Mouse (Mus musculus) embryonic facial prominence, embryonic 10.5 days (tissue): Measurements from ENCODE around the gene Fermt2. TPM values are rescaled to one million over a fixed set of nuclear protein-coding genes. Genes with fewer than 3 reads are reported as not detected.

ENCODE experiments used
- DNase-seq: peaks from one replicate; pipeline ENCODE4 v3.0.0-alpha.2; 2017; ENCODE audit warnings: low spot score
- H3K27ac ChIP-seq: fragments of 300-500 bp; sonication (generic); replicated peaks from 2 replicates; pipeline ENCODE4 v1.5.1; 2016; ENCODE audit warnings: mild to moderate bottlenecking
- H3K27me3 ChIP-seq: fragments of 300-500 bp; sonication (generic); replicated peaks from 2 replicates; pipeline ENCODE4 v1.6.1; 2016; ENCODE audit warnings: low read depth, mild to moderate bottlenecking; ENCODE audit not compliant: poor library complexity, severe bottlenecking
- H3K36me3 ChIP-seq: fragments of 300-500 bp; sonication (generic); replicated peaks from 2 replicates; pipeline ENCODE4 v1.6.1; 2016; ENCODE audit warnings: mild to moderate bottlenecking, moderate library complexity
- H3K4me1 ChIP-seq: fragments of 300-500 bp; sonication (generic); 2 replicates; pipeline ENCODE4 v1.6.1; 2016
- H3K4me3 ChIP-seq: fragments of 300-500 bp; sonication (generic); 2 replicates; pipeline ENCODE4 v1.5.1; 2016; ENCODE audit warnings: mild to moderate bottlenecking, moderate library complexity
- H3K9me3 ChIP-seq: fragments of 300-500 bp; sonication (generic); 2 replicates; pipeline ENCODE4 v1.6.1; 2016; ENCODE audit warnings: mild to moderate bottlenecking
- WGBS: fragments of 180-500 bp; shearing (Covaris S2); methylation state at CpG from one replicate; pipeline ENCODE4 v1.1.7; 2016; 5-methylcytosine and 5-hydroxymethylcytosine counted together
- polyA plus RNA-seq: library from polyadenylated mRNA; unstranded; fragments of >200 nt; fragmentation: Nextera tagmentation; extraction: Ambion mirVana; gene quantifications from 2 replicates; pipeline ENCODE4 v1.2.1, GENCODE M21; 2016

Fermt2 gene
- polyA plus RNA-seq, 1 experiment from 2014 or later = 99.7 TPM

DNA sequence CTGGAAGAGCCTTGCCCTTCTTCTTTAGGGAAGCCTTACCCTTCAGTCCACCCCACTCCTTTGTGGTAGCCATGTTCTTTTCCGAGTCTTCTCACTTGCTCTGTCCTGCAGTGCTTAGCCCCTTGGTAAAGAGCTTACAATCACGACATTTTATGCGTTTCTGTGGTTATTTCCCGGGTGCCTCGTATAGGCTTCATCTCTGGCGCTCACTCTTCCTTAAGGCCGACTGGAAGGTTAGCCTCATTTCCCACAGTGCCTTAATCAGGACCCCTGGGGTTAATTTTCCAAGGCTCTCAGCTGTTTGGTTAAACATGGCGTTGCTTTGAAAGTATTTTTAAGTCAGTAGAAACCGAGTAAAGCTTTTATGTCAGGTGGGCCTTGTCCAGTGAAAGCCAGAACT is 90.5 kb downstream of the Fermt2 start:
- Histone ChIP-seq H3K36me3 (no peaks in the 10 kb centered on the region), H3K27ac (peak overlapping the region; percentile 66; the same call in 1 of the 2 replicates), H3K9me3 (no peaks in the 10 kb centered on the region), H3K27me3 (no peaks in the 10 kb centered on the region), H3K4me1 (peaks cover 60% of the 10 kb centered on the region), H3K4me3 (no peak overlapping the region)
- DNase-seq = no peak
- WGBS = 73% methylated on average over 9 of the region's 9 CpGs

- Histone ChIP-seq H3K9me3 (no peaks in the 10 kb centered on the region), H3K36me3 (no peaks in the 10 kb centered on the region), H3K27me3 (no peaks in the 10 kb centered on the region), H3K4me3 (no peak overlapping the region), H3K4me1 (peaks cover 60% of the 10 kb centered on the region), H3K27ac (no peak overlapping the region)
- WGBS = 63% methylated on average over 2 of the region's 2 CpGs
- DNase-seq = no peak
These were observed 91.0 kb downstream of the Fermt2 start for GRCm38 (mm10) chr14:45438931-45439275.

GRCm38 (mm10) chr14:45438250-45438930 is 91.5 kb downstream of the Fermt2 start:
- Histone ChIP-seq H3K4me1 (peaks cover 59% of the 10 kb centered on the region), H3K27ac (peak overlapping the region; percentile 77), H3K36me3 (no peaks in the 10 kb centered on the region), H3K27me3 (no peaks in the 10 kb centered on the region), H3K4me3 (no peak overlapping the region), H3K9me3 (no peaks in the 10 kb centered on the region)
- peak; percentile 61 for DNase-seq
- 54% methylated on average over 19 of the region's 19 CpGs for WGBS

- no peak overlapping the region for H3K4me3 ChIP-seq
- H3K27me3 ChIP-seq = no peaks in the 10 kb centered on the region
- DNase-seq = no peak
- 73% methylated on average over 6 of the region's 6 CpGs for WGBS
- peaks cover 28% of the 10 kb centered on the region for H3K4me1 ChIP-seq
- H3K9me3 ChIP-seq = peaks cover 11% of the 10 kb centered on the region; the same call in 1 of the 2 replicates
- H3K36me3 ChIP-seq = no peaks in the 10 kb centered on the region
- H3K27ac ChIP-seq = no peak overlapping the region
These were observed 95.7 kb downstream of the Fermt2 start for GRCm38 (mm10) chr14:45434220-45434619.

- WGBS = 67% methylated on average over 4 of the region's 4 CpGs
These were observed 97.9 kb downstream of the Fermt2 start for GRCm38 (mm10) chr14:45432003-45432402.

GRCm38 (mm10) chr14:45430066-45430842 is 99.7 kb downstream of the Fermt2 start:
- peaks cover 17% of the 10 kb centered on the region; the same call in 1 of the 2 replicates for H3K9me3 ChIP-seq
- no peaks in the 10 kb centered on the region for H3K36me3 ChIP-seq
- H3K4me3 ChIP-seq = no peak overlapping the region
- H3K4me1 ChIP-seq = no peaks in the 10 kb centered on the region
- H3K27me3 ChIP-seq = no peaks in the 10 kb centered on the region
- 88% methylated on average over 13 of the region's 13 CpGs for WGBS
- no peak for DNase-seq
- H3K27ac ChIP-seq = no peak overlapping the region

More at GRCm38 (mm10) chr14:45432003-45432402, 97.9 kb downstream of the Fermt2 start:
- H3K4me1 ChIP-seq = peaks cover 10% of the 10 kb centered on the region
- DNase-seq = no peak
- no peak overlapping the region for H3K27ac ChIP-seq
- H3K36me3 ChIP-seq = no peaks in the 10 kb centered on the region
- no peaks in the 10 kb centered on the region for H3K27me3 ChIP-seq
- H3K9me3 ChIP-seq = peaks cover 11% of the 10 kb centered on the region; the same call in 1 of the 2 replicates
- no peak overlapping the region for H3K4me3 ChIP-seq

- no peak overlapping the region for H3K27ac ChIP-seq
- no peaks in the 10 kb centered on the region for H3K4me1 ChIP-seq
- no peak for DNase-seq
- no peaks in the 10 kb centered on the region for H3K27me3 ChIP-seq
- peaks cover 6% of the 10 kb centered on the region; the same call in 1 of the 2 replicates for H3K9me3 ChIP-seq
- H3K36me3 ChIP-seq = no peaks in the 10 kb centered on the region
- H3K4me3 ChIP-seq = no peak overlapping the region
- 16% methylated on average over 5 of the region's 5 CpGs for WGBS
These were observed 106.7 kb downstream of the Fermt2 start for GRCm38 (mm10) chr14:45423220-45423619.

- Histone ChIP-seq H3K36me3 (no peaks in the 10 kb centered on the region), H3K9me3 (peaks cover 6% of the 10 kb centered on the region; the same call in 1 of the 2 replicates), H3K27me3 (no peaks in the 10 kb centered on the region), H3K4me3 (no peak overlapping the region), H3K4me1 (no peaks in the 10 kb centered on the region), H3K27ac (no peak overlapping the region)
- no peak for DNase-seq
- WGBS = 75% methylated on average over 4 of the region's 4 CpGs
These were observed 107.5 kb downstream of the Fermt2 start for GRCm38 (mm10) chr14:45422371-45422770.

DNA sequence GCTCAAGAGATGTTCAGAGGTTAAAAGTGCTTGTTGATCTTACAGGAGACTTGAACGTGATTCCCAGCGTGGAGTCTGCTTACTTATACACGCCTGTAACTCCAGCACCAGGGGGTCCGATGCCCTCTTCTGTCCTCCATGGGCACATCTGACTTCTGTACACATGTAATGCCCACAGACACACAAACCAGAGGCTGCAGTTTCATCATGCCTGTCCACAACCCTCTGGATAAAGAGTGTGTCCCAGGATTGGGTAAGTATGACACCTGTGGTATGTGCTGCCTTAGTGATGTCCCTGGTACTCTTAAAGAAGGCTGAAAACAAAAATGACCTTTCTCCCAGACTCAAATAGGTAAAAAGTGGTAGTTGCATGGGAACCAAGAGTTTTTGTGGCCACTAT is 110.6 kb downstream of the Fermt2 start:
- Histone ChIP-seq H3K4me1 (no peaks in the 10 kb centered on the region), H3K27me3 (no peaks in the 10 kb centered on the region), H3K4me3 (no peak overlapping the region), H3K36me3 (no peaks in the 10 kb centered on the region), H3K27ac (no peak overlapping the region), H3K9me3 (no peaks in the 10 kb centered on the region)
- DNase-seq = no peak
- WGBS = 80% methylated on average over 4 of the region's 4 CpGs

DNA sequence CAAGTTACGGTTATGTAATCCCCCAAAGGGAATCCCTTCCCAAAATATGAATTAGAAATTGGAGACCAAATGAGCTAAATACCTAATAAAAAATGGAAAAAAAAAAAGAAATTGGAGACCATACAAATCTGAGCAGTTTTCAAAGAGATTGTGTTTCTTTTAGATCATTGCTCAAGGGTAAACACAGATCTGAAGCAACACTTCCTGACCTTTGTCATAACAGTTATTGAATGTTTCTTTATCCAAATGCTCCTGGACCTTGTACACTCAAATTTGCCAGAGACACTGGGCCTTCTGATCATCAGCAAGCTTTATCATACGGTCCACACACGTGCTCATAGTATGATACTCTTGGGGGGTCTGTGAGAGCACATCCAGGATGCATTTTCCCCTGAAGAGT is 111.4 kb downstream of the Fermt2 start:
- WGBS = 81% methylated on average over 3 of the region's 3 CpGs
- no peak for DNase-seq
- Histone ChIP-seq H3K36me3 (no peaks in the 10 kb centered on the region), H3K4me3 (no peak overlapping the region), H3K27me3 (no peaks in the 10 kb centered on the region), H3K27ac (no peak overlapping the region), H3K9me3 (no peaks in the 10 kb centered on the region), H3K4me1 (no peaks in the 10 kb centered on the region)

DNA sequence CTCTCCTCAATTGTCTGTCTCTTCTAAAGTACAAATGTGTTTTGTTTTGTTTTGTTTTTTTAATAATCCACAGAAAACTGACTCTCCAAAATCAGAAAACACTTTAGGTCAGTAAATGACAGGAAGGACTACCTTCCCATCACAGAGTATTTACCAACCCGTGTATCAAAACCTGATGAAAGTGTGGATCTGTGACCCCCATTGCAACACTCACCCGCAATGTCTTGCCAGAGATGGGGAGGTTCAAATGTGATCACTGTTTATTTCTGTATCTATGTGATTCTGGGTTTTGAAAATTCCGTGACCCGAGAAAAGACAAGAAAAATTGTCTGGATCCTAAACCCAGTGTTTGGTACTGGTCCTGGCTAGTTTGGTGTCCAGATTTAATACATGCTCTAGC is 113.7 kb downstream of the Fermt2 start:
- DNase-seq = no peak
- H3K27me3 ChIP-seq = no peaks in the 10 kb centered on the region
- WGBS = 91% methylated on average over 4 of the region's 4 CpGs
- no peaks in the 10 kb centered on the region for H3K9me3 ChIP-seq
- H3K4me3 ChIP-seq = no peak overlapping the region
- H3K36me3 ChIP-seq = no peaks in the 10 kb centered on the region
- H3K27ac ChIP-seq = no peak overlapping the region
- no peaks in the 10 kb centered on the region for H3K4me1 ChIP-seq
